Mouse (Mus musculus) cerebellum, adult 11-12 months (tissue): ENCODE data around the gene Hmgb1.

Experiments
- DNase-seq: peaks from one replicate; pipeline ENCODE4 v3.0.0; 2022

Gene Hmgb1

GRCm38 (mm10) chr5:149017181-149017580, 167.1 kb downstream of the Hmgb1 start:
- no peak for DNase-seq

GRCm38 (mm10) chr5:149016261-149016660, 168.0 kb downstream of the Hmgb1 start:
- DNase-seq = no peak

- DNase-seq = no peak
Measured at GRCm38 (mm10) chr5:149015335-149016201, 168.7 kb downstream of the Hmgb1 start.

- DNase-seq = no peak
Measured at GRCm38 (mm10) chr5:149014600-149015268, 169.6 kb downstream of the Hmgb1 start.

GRCm38 (mm10) chr5:149013817-149014508, 170.3 kb downstream of the Hmgb1 start:
- no peak for DNase-seq

- DNase-seq = no peak
Measured at GRCm38 (mm10) chr5:149009111-149009510, 175.2 kb downstream of the Hmgb1 start.

GRCm38 (mm10) chr5:149007295-149007646, 177.0 kb downstream of the Hmgb1 start:
- no peak for DNase-seq

- peak; percentile 99 for DNase-seq
Measured at GRCm38 (mm10) chr5:149006362-149007294, 177.7 kb downstream of the Hmgb1 start.

GRCm38 (mm10) chr5:149005701-149006361, 178.5 kb downstream of the Hmgb1 start:
- no peak for DNase-seq

- no peak for DNase-seq
Measured at GRCm38 (mm10) chr5:149005083-149005482, 179.2 kb downstream of the Hmgb1 start.

- no peak for DNase-seq
Measured at GRCm38 (mm10) chr5:149003137-149003536, 181.2 kb downstream of the Hmgb1 start.

- DNase-seq = no peak
Measured at GRCm38 (mm10) chr5:149002803-149003115, 181.5 kb downstream of the Hmgb1 start.

GRCm38 (mm10) chr5:149002034-149002802, 182.1 kb downstream of the Hmgb1 start:
- no peak for DNase-seq

GRCm38 (mm10) chr5:148999802-149000201, 184.5 kb downstream of the Hmgb1 start:
- no peak for DNase-seq

GRCm38 (mm10) chr5:148998512-148998911, 185.8 kb downstream of the Hmgb1 start:
- DNase-seq = no peak

GRCm38 (mm10) chr5:148996709-148997037, 187.6 kb downstream of the Hmgb1 start:
- DNase-seq = no peak
